Mouse (Mus musculus) embryonic facial prominence, embryonic 10.5 days (tissue): ENCODE measurements at regions not wholly inside any gene's neighbourhood (a gene's known extent, or its start where the extent isn't known, plus 50 kb on each side); places are given as distances from the start of the nearest gene placed in this dataset.
A peak's percentile ranks its signal among the peaks of the same experiment; 100 is the strongest.

Experiments
- DNase-seq: peaks from one replicate; pipeline ENCODE4 v3.0.0-alpha.2; 2017; ENCODE audit warnings: low spot score
- H3K27ac ChIP-seq: fragments of 300-500 bp; sonication (generic); replicated peaks from 2 replicates; pipeline ENCODE4 v1.5.1; 2016; ENCODE audit warnings: mild to moderate bottlenecking
- H3K27me3 ChIP-seq: fragments of 300-500 bp; sonication (generic); replicated peaks from 2 replicates; pipeline ENCODE4 v1.6.1; 2016; ENCODE audit warnings: low read depth, mild to moderate bottlenecking; ENCODE audit not compliant: poor library complexity, severe bottlenecking
- H3K36me3 ChIP-seq: fragments of 300-500 bp; sonication (generic); replicated peaks from 2 replicates; pipeline ENCODE4 v1.6.1; 2016; ENCODE audit warnings: mild to moderate bottlenecking, moderate library complexity
- H3K4me1 ChIP-seq: fragments of 300-500 bp; sonication (generic); 2 replicates; pipeline ENCODE4 v1.6.1; 2016
- H3K4me3 ChIP-seq: fragments of 300-500 bp; sonication (generic); 2 replicates; pipeline ENCODE4 v1.5.1; 2016; ENCODE audit warnings: mild to moderate bottlenecking, moderate library complexity
- H3K9me3 ChIP-seq: fragments of 300-500 bp; sonication (generic); 2 replicates; pipeline ENCODE4 v1.6.1; 2016; ENCODE audit warnings: mild to moderate bottlenecking
- WGBS: fragments of 180-500 bp; shearing (Covaris S2); methylation state at CpG from one replicate; pipeline ENCODE4 v1.1.7; 2016; 5-methylcytosine and 5-hydroxymethylcytosine counted together

GRCm38 (mm10) chr14:73891451-73891850, 230.4 kb downstream of the Gm21750 start:
- Histone ChIP-seq H3K4me3 (no peak overlapping the region), H3K27me3 (no peaks in the 10 kb centered on the region), H3K4me1 (no peaks in the 10 kb centered on the region), H3K9me3 (no peaks in the 10 kb centered on the region), H3K36me3 (no peaks in the 10 kb centered on the region), H3K27ac (no peak overlapping the region)
- 79% methylated on average over 2 of the region's 2 CpGs for WGBS
- no peak for DNase-seq

- no peaks in the 10 kb centered on the region for H3K9me3 ChIP-seq
- WGBS: 75% methylated on average over 2 of the region's 2 CpGs
Observed at GRCm38 (mm10) chr14:73894844-73895243, 233.8 kb downstream of the Gm21750 start.

GRCm38 (mm10) chr14:73895266-73895665, 234.2 kb downstream of the Gm21750 start:
- Histone ChIP-seq H3K27me3 (no peaks in the 10 kb centered on the region), H3K9me3 (no peaks in the 10 kb centered on the region), H3K36me3 (no peaks in the 10 kb centered on the region), H3K27ac (no peak overlapping the region), H3K4me3 (no peak overlapping the region), H3K4me1 (no peaks in the 10 kb centered on the region)
- DNase-seq: no peak
- WGBS: 62% methylated on average over 3 of the region's 3 CpGs

More at GRCm38 (mm10) chr14:73894844-73895243, 233.8 kb downstream of the Gm21750 start:
- H3K27ac ChIP-seq: no peak overlapping the region
- no peak overlapping the region for H3K4me3 ChIP-seq
- H3K4me1 ChIP-seq: no peaks in the 10 kb centered on the region
- H3K27me3 ChIP-seq: no peaks in the 10 kb centered on the region
- DNase-seq: no peak
- H3K36me3 ChIP-seq: no peaks in the 10 kb centered on the region

- no peak for DNase-seq
- Histone ChIP-seq H3K36me3 (no peaks in the 10 kb centered on the region), H3K9me3 (no peaks in the 10 kb centered on the region), H3K4me1 (no peaks in the 10 kb centered on the region), H3K4me3 (no peak overlapping the region), H3K27ac (no peak overlapping the region), H3K27me3 (no peaks in the 10 kb centered on the region)
Observed at GRCm38 (mm10) chr14:73899078-73899477, 238.1 kb downstream of the Gm21750 start.

- WGBS: 93% methylated on average over 6 of the region's 6 CpGs
- Histone ChIP-seq H3K4me3 (no peak overlapping the region), H3K36me3 (no peaks in the 10 kb centered on the region), H3K9me3 (no peaks in the 10 kb centered on the region), H3K4me1 (no peaks in the 10 kb centered on the region), H3K27ac (no peak overlapping the region), H3K27me3 (no peaks in the 10 kb centered on the region)
- no peak for DNase-seq
Observed at GRCm38 (mm10) chr14:73902085-73902713, 241.2 kb downstream of the Gm21750 start.

GRCm38 (mm10) chr14:73913756-73914448, 252.9 kb downstream of the Gm21750 start:
- H3K36me3 ChIP-seq: no peaks in the 10 kb centered on the region
- WGBS: 74% methylated on average over 5 of the region's 5 CpGs
- H3K4me3 ChIP-seq: no peak overlapping the region
- DNase-seq: no peak
- no peaks in the 10 kb centered on the region for H3K4me1 ChIP-seq
- no peaks in the 10 kb centered on the region for H3K27me3 ChIP-seq
- no peaks in the 10 kb centered on the region for H3K9me3 ChIP-seq
- H3K27ac ChIP-seq: no peak overlapping the region

GRCm38 (mm10) chr14:73915990-73916389, 255.0 kb downstream of the Gm21750 start:
- DNase-seq: no peak
- no peak overlapping the region for H3K27ac ChIP-seq
- H3K36me3 ChIP-seq: no peaks in the 10 kb centered on the region
- H3K4me3 ChIP-seq: no peak overlapping the region
- no peaks in the 10 kb centered on the region for H3K27me3 ChIP-seq
- no peaks in the 10 kb centered on the region for H3K9me3 ChIP-seq
- H3K4me1 ChIP-seq: no peaks in the 10 kb centered on the region

GRCm38 (mm10) chr14:73931095-73931494, 270.1 kb downstream of the Gm21750 start:
- H3K27me3 ChIP-seq: no peaks in the 10 kb centered on the region
- H3K4me1 ChIP-seq: no peaks in the 10 kb centered on the region
- no peak overlapping the region for H3K27ac ChIP-seq
- H3K9me3 ChIP-seq: no peaks in the 10 kb centered on the region
- no peak overlapping the region for H3K4me3 ChIP-seq
- 63% methylated on average over 2 of the region's 2 CpGs for WGBS
- DNase-seq: no peak
- no peaks in the 10 kb centered on the region for H3K36me3 ChIP-seq

GRCm38 (mm10) chr14:73947316-73947715, 286.3 kb downstream of the Gm21750 start:
- no peak overlapping the region for H3K4me3 ChIP-seq
- no peaks in the 10 kb centered on the region for H3K4me1 ChIP-seq
- no peaks in the 10 kb centered on the region for H3K27me3 ChIP-seq
- no peak for DNase-seq
- H3K36me3 ChIP-seq: no peaks in the 10 kb centered on the region
- no peak overlapping the region for H3K27ac ChIP-seq
- WGBS: 87% methylated on average over 2 of the region's 2 CpGs
- H3K9me3 ChIP-seq: no peaks in the 10 kb centered on the region

- peak; percentile 8 for DNase-seq
- H3K9me3 ChIP-seq: no peaks in the 10 kb centered on the region
- no peaks in the 10 kb centered on the region for H3K27me3 ChIP-seq
- WGBS: 80% methylated on average over 4 of the region's 4 CpGs
- no peak overlapping the region for H3K4me3 ChIP-seq
- no peaks in the 10 kb centered on the region for H3K4me1 ChIP-seq
- no peak overlapping the region; the same call in 1 of the 2 replicates for H3K27ac ChIP-seq
- H3K36me3 ChIP-seq: no peaks in the 10 kb centered on the region
Observed at GRCm38 (mm10) chr14:73952511-73952910, 291.5 kb downstream of the Gm21750 start.

GRCm38 (mm10) chr14:73978694-73979093, 317.7 kb downstream of the Gm21750 start:
- Histone ChIP-seq H3K4me3 (no peak overlapping the region), H3K36me3 (no peaks in the 10 kb centered on the region), H3K27me3 (no peaks in the 10 kb centered on the region), H3K4me1 (peaks cover 3% of the 10 kb centered on the region; the same call in 1 of the 2 replicates), H3K27ac (no peak overlapping the region), H3K9me3 (no peaks in the 10 kb centered on the region)
- 53% methylated on average over 1 of the region's 1 CpGs for WGBS
- DNase-seq: no peak

GRCm38 (mm10) chr14:73996229-73996628, 335.2 kb downstream of the Gm21750 start:
- no peak overlapping the region for H3K4me3 ChIP-seq
- 90% methylated on average over 4 of the region's 4 CpGs for WGBS
- H3K27me3 ChIP-seq: no peaks in the 10 kb centered on the region
- no peak for DNase-seq
- H3K4me1 ChIP-seq: no peaks in the 10 kb centered on the region
- H3K27ac ChIP-seq: no peak overlapping the region
- no peaks in the 10 kb centered on the region for H3K9me3 ChIP-seq
- H3K36me3 ChIP-seq: no peaks in the 10 kb centered on the region

GRCm38 (mm10) chr14:73997796-73998195, 336.8 kb downstream of the Gm21750 start:
- Histone ChIP-seq H3K27ac (no peak overlapping the region), H3K4me3 (no peak overlapping the region), H3K4me1 (no peaks in the 10 kb centered on the region), H3K9me3 (no peaks in the 10 kb centered on the region), H3K27me3 (no peaks in the 10 kb centered on the region), H3K36me3 (no peaks in the 10 kb centered on the region)
- WGBS: 85% methylated on average over 2 of the region's 2 CpGs
- DNase-seq: no peak
